Comparison of ENCODE assay signal across 8 mouse cellular contexts in the genomic region with DNA sequence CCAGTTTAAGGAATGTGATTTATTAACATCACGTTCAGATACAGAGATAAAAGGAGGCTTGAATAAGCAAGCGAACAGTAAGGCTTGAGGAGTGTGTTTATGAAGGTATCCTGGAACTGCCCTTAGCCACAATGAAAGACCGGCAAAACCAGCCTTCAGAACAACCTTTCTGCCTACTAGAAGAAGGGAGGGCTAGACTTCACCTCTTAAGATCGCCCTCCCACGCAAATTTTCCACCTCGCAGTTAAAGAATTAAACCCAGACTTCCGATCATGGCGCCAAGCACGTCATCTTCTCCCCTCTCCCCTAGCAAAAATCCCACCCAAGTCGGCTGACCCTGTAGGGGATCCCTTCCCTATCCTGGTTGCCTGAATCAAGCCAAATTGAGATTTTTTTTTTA. TPM values are rescaled to one million over a fixed set of nuclear protein-coding genes. Genes with fewer than 3 reads are reported as not detected.
DNase-seq lines count a peak whose midpoint lies in the region; ATAC-seq and TF ChIP-seq lines count a peak whose summit lies in the region.

No protein-coding gene starts in this region.

- H3K4me3 ChIP-seq in liver, postnatal 0 days (ENCODE audit: low read depth, low read length), result peak overlapping the region; percentile 72

- peak; percentile 53 for DNase-seq in retina, embryonic 14.5 days (ENCODE audit: low spot score)
- DNase-seq in retina, postnatal 1 day, result no peak
- DNase-seq in brain, embryonic 18.5 days (ENCODE audit: low read depth, low spot score), result peak; percentile 26
- DNase-seq in frontal cortex, adult 2 months (ENCODE audit: extremely low spot score in 1 of 2, low spot score in 1 of 2), result peak; percentile 36 to 39
- DNase-seq in kidney, adult 8-10 months, result peak; percentile 13 to 26
- DNase-seq in liver, postnatal 0 days, result no peak
- DNase-seq in ovary, adult 18-20 months (ENCODE audit: low spot score), result peak; percentile 13

- TF ChIP-seq CTCF in liver, postnatal 0 days (IDR thresholded peaks at IDR 0.05; ENCODE audit: low read depth), result no peak

- no peaks in the 10 kb centered on the region for H3K36me3 ChIP-seq in liver, postnatal 0 days (replicated peaks; ENCODE audit: insufficient read depth, low read length)

- H3K4me1 ChIP-seq in liver, postnatal 0 days (ENCODE audit: insufficient read depth), result peaks cover 12% of the 10 kb centered on the region

- H3K9me3 ChIP-seq in liver, postnatal 0 days (ENCODE audit: low read length), result no peaks in the 10 kb centered on the region

- no peak for TF ChIP-seq EP300 in liver, postnatal 0 days (IDR thresholded peaks at IDR 0.05; ENCODE audit: low read depth)

- H3K27me3 ChIP-seq in liver, postnatal 0 days (ENCODE audit: insufficient read depth, low read length), result no peaks in the 10 kb centered on the region

- H3K9ac ChIP-seq in liver, postnatal 0 days (replicated peaks), result peak overlapping the region; percentile 88

- peak overlapping the region; percentile 90 for H3K4me2 ChIP-seq in liver, postnatal 0 days (ENCODE audit: low read depth, low read length)

- WGBS in liver, postnatal 0 days (ENCODE audit: insufficient replicate concordance), result 15% methylated on average over 10 of the region's 10 CpGs

- no peak for ATAC-seq in liver, postnatal 0 days
- no peak for ATAC-seq in monocyte, adult 5-6 weeks (replicated peaks; ENCODE audit: insufficient number of reproducible peaks, low FRiP score, low TSS enrichment, poor library complexity, severe bottlenecking)

- no peak overlapping the region for H3K27ac ChIP-seq in liver, postnatal 0 days (ENCODE audit: low read depth)

RNA-seq across cellular contexts. Expression of a gene that starts 1.0 kb away (rescaled TPM):
- 27.2 and 28.7 TPM in 2 replicates for polyA plus RNA-seq in frontal cortex, adult 2 months (2012; rRNA removed)
- polyA plus RNA-seq in liver, postnatal 0 days (2015; fragmentation: Nextera tagmentation; extraction: Ambion mirVana), result 1.6 and 1.8 TPM in 2 replicates
- total RNA-seq in monocyte, adult 5-6 weeks (2017), result 26.9 to 32.0 TPM (median 27.5 TPM) in 3 replicates

Comparison
In these comparisons a context has a peak if more than half of its experiments do, and no peak if none do; other contexts are left out.
1. DNase-seq: peak in retina, embryonic 14.5 days (single experiment), brain, embryonic 18.5 days (single experiment), frontal cortex, adult 2 months (2 of 2), kidney, adult 8-10 months (2 of 2) and ovary, adult 18-20 months (single experiment); none in retina, postnatal 1 day (single experiment) and liver, postnatal 0 days (single experiment).
2. RNA of a gene that starts 1.0 kb away (polyA plus RNA-seq): 27.2 to 28.7 TPM in frontal cortex, adult 2 months; 1.6 to 1.8 TPM in liver, postnatal 0 days; every median in the first group is over 10 times any median in the second.